Mouse (Mus musculus) small intestine, adult 2 months (tissue): ENCODE results near the gene Rbms1. TPM values are rescaled to one million over a fixed set of nuclear protein-coding genes. Genes with fewer than 3 reads are reported as not detected.

ENCODE experiments used
- H3K27ac ChIP-seq: fragments of 200-500 bp; 2 replicates; pipeline ENCODE4 v1.5.1; 2012; ENCODE audit warnings: low read depth, low read length, control low read depth, inconsistent platforms; ENCODE audit not compliant: insufficient read depth
- H3K27me3 ChIP-seq: fragments of 200-500 bp; 2 replicates; pipeline ENCODE4 v1.6.1; 2012; ENCODE audit warnings: mild to moderate bottlenecking, moderate library complexity, low read length, inconsistent platforms; ENCODE audit not compliant: control insufficient read depth, insufficient read depth
- H3K36me3 ChIP-seq: fragments of 200-500 bp; 2 replicates; pipeline ENCODE4 v1.6.1; 2012; ENCODE audit warnings: mild to moderate bottlenecking, low read length, control low read depth, inconsistent platforms; ENCODE audit not compliant: control insufficient read depth, insufficient read depth
- H3K4me1 ChIP-seq: fragments of 200-500 bp; 2 replicates; pipeline ENCODE4 v1.6.1; 2012; ENCODE audit warnings: low read length, inconsistent platforms, mixed read lengths; ENCODE audit not compliant: control insufficient read depth, insufficient read depth, insufficient read length
- H3K4me3 ChIP-seq: fragments of 200-500 bp; 2 replicates; pipeline ENCODE4 v1.5.1; 2012; ENCODE audit warnings: low read depth, mild to moderate bottlenecking, control low read depth, inconsistent platforms, low read length, moderate library complexity
- CTCF ChIP-seq: fragments of 200-500 bp; IDR thresholded peaks from 2 replicates; pipeline ENCODE4 v1.5.1; 2012; ENCODE audit warnings: low read depth, mild to moderate bottlenecking, control low read depth, inconsistent platforms, low read length, moderate library complexity, mixed read lengths; ENCODE audit not compliant: insufficient replicate concordance, insufficient read length; ENCODE audit errors: extremely low read depth
- POLR2A ChIP-seq: fragments of 200-500 bp; IDR thresholded peaks from 2 replicates; pipeline ENCODE4 v1.6.1; 2012; ENCODE audit warnings: low read depth, mild to moderate bottlenecking, control low read depth, inconsistent platforms, low read length, moderate library complexity
- WGBS: fragments of 180-500 bp; shearing (Covaris S2); methylation state at CpG from one replicate; pipeline ENCODE4 v1.1.7; 2018; 5-methylcytosine and 5-hydroxymethylcytosine counted together
- polyA plus RNA-seq: library from polyadenylated mRNA; depleted of rRNA; stranded (reverse); fragments of >200 nt; gene quantifications from 2 replicates; pipeline ENCODE4 v1.2.3, GENCODE M21; 2012

Rbms1 gene
- polyA plus RNA-seq, 1 experiment = 41.2 TPM

GRCm38 (mm10) chr2:60722514-60722913 lies 240.5 kb downstream of the Rbms1 start, which contains the start of gene Itgb6:
TSS of gene Itgb6 (minus strand) at chr2:60722643.
- TF ChIP-seq CTCF (no peak), POLR2A (no peak)
- 90% methylated on average over 14 of the region's 14 CpGs for WGBS
- Histone ChIP-seq H3K27me3 (no peaks in the 10 kb centered on the region), H3K4me1 (no peaks in the 10 kb centered on the region), H3K4me3 (no peak within 1 kb of the TSS), H3K36me3 (no peaks in the 10 kb centered on the region), H3K27ac (no peak within 1 kb of the TSS)

- 29% methylated on average over 5 of the region's 5 CpGs for WGBS
- Histone ChIP-seq H3K27ac (no peak overlapping the region), H3K4me3 (no peak overlapping the region), H3K36me3 (no peaks in the 10 kb centered on the region), H3K27me3 (no peaks in the 10 kb centered on the region), H3K4me1 (no peaks in the 10 kb centered on the region)
- TF ChIP-seq CTCF = no peak
- no peak for TF ChIP-seq POLR2A
Observed at GRCm38 (mm10) chr2:60720906-60721305, 242.1 kb downstream of the Rbms1 start.

- Histone ChIP-seq H3K36me3 (no peaks in the 10 kb centered on the region), H3K27ac (no peak overlapping the region), H3K4me3 (no peak overlapping the region), H3K4me1 (no peaks in the 10 kb centered on the region), H3K27me3 (no peaks in the 10 kb centered on the region)
- no peak for TF ChIP-seq CTCF
- no peak for TF ChIP-seq POLR2A
- WGBS = 64% methylated on average over 8 of the region's 8 CpGs
Observed at GRCm38 (mm10) chr2:60720205-60720604, 242.8 kb downstream of the Rbms1 start.

GRCm38 (mm10) chr2:60717348-60717747 lies 245.6 kb downstream of the Rbms1 start:
- H3K4me1 ChIP-seq = peaks cover 4% of the 10 kb centered on the region; the same call in 1 of the 2 replicates
- TF ChIP-seq POLR2A = no peak
- no peak for TF ChIP-seq CTCF
- peak overlapping the region; percentile 28 for H3K4me3 ChIP-seq
- H3K36me3 ChIP-seq = no peaks in the 10 kb centered on the region
- H3K27me3 ChIP-seq = no peaks in the 10 kb centered on the region
- no peak overlapping the region for H3K27ac ChIP-seq
- 71% methylated on average over 13 of the region's 13 CpGs for WGBS

DNA sequence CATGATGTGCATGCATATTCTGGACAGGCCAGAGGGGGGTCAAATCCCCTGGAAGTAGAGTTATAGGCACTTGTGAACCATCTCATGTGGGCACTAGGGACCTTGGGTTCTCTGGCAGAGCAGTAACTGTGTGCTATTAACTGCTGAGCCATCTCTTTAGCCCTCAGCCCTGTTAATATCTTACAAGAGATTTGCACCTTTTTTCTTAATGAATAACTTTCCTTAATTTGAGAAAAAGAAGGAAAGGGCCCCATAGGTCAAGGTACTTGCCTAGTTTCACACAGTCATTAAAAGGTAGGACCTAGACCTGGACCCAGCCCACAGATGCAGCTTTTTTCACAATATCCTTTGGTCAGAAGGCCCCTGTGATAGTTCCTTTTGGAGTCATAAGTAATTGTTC lies 246.4 kb downstream of the Rbms1 start:
- Histone ChIP-seq H3K4me3 (no peak overlapping the region), H3K27me3 (no peaks in the 10 kb centered on the region), H3K4me1 (peaks cover 4% of the 10 kb centered on the region; the same call in 1 of the 2 replicates), H3K27ac (no peak overlapping the region), H3K36me3 (no peaks in the 10 kb centered on the region)
- no peak for TF ChIP-seq POLR2A
- TF ChIP-seq CTCF = no peak

GRCm38 (mm10) chr2:60715771-60716170 lies 247.2 kb downstream of the Rbms1 start:
- H3K36me3 ChIP-seq = no peaks in the 10 kb centered on the region
- no peak overlapping the region for H3K4me3 ChIP-seq
- no peak for TF ChIP-seq CTCF
- no peak for TF ChIP-seq POLR2A
- WGBS = 93% methylated on average over 13 of the region's 13 CpGs
- peaks cover 4% of the 10 kb centered on the region; the same call in 1 of the 2 replicates for H3K4me1 ChIP-seq
- H3K27me3 ChIP-seq = no peaks in the 10 kb centered on the region
- no peak overlapping the region for H3K27ac ChIP-seq

DNA sequence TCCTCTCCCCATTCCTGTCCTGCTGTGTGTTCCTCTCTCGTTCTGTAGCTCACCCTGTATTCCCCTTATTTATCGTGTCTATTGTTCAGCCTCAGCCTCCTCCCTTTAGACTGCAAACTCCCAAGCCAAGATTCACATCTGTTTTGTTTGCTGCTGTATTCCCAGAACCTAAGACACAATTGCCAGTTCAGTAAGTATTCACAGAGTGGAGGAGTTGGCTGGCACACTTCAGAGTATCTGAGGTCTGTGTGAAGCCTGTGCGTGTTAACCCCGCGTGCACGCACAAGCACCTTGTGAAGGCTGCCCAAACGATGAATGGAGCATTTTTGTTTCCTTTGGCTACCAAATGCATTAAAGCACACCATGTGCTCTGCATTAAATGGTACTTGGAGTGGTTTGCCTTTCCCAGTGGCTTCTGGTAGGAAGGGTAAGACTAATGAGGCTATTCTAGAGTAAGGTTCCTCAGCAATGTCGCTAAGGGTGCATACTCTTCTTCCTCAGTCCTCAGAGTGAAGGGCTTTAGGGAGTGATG lies 248.0 kb downstream of the Rbms1 start:
- TF ChIP-seq CTCF (no peak), POLR2A (no peak)
- Histone ChIP-seq H3K4me1 (peaks cover 4% of the 10 kb centered on the region; the same call in 1 of the 2 replicates), H3K27ac (no peak overlapping the region), H3K4me3 (no peak overlapping the region), H3K27me3 (no peaks in the 10 kb centered on the region), H3K36me3 (no peaks in the 10 kb centered on the region)
- 84% methylated on average over 8 of the region's 8 CpGs for WGBS
